Mouse (Mus musculus) brain, embryonic 14.5 days (tissue): ENCODE measurements around the gene Sst.

Experiments used
- CTCF ChIP-seq: fragments of 200-500 bp; IDR thresholded peaks from 2 replicates; pipeline ENCODE4 v1.5.1; 2012; ENCODE audit warnings: inconsistent platforms, mild to moderate bottlenecking, moderate library complexity, borderline replicate concordance; ENCODE audit not compliant: insufficient read depth, insufficient read length; ENCODE audit errors: extremely low read depth
- POLR2A ChIP-seq: fragments of 200-500 bp; IDR thresholded peaks from 2 replicates; pipeline ENCODE4 v1.6.1; 2012; ENCODE audit warnings: mild to moderate bottlenecking, inconsistent platforms, borderline replicate concordance; ENCODE audit not compliant: poor library complexity, insufficient read depth, insufficient read length, severe bottlenecking; ENCODE audit errors: extremely low read depth

DNA sequence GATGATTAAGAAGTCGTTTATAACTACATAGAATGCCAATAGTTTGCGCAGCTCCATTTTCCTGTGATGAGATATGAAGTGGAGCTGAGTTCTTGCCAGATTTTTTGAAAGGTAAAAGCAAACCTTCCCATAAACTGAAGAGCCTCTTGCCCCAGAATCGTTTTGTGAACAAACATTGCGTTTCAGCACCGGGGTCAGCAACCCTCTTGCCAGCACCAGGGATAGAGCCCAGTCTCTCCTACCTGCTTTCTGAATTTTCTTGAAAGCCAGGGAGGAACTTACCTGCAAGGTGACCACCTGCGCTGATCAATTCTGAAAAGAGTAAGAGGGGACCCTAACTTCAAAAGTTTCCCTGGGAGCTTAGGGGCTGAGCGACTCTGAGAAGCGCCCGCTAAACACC is 607 bp downstream of the Sst start:
- TF ChIP-seq CTCF (no peak), POLR2A (no peak)
